Mouse (Mus musculus): ENCODE measurements around the gene Mgat5.

DNA sequence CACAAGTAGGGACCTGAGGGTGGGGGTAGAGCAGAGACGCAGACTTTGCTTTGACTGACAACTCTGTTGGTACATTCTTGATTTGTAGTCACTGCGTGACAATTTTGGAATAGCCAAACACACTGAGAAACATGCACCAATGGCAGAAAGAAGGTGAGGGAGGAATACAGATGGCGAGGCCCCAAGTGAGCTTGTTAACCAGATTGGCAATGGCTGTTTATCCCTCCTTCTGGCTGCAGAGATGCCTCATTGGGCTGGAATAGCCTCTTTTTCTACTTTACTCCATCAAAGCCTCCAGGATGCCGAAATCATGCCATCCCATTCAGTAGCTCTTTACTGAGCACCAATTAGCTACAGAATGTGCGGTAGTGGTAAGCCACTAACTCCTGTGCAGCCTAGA, 270.9 kb downstream of the Mgat5 start:
- TF ChIP-seq CTCF (conservative IDR thresholded peaks at IDR 0.05; ENCODE audit: insufficient read depth, insufficient read length, low read depth, low read length) (no peak), POLR2A (IDR thresholded peaks at IDR 0.05; ENCODE audit: low read depth, low read length) (no peak)
